Mouse (Mus musculus): ENCODE data around the gene Hs3st2.

Hs3st2 gene

DNA sequence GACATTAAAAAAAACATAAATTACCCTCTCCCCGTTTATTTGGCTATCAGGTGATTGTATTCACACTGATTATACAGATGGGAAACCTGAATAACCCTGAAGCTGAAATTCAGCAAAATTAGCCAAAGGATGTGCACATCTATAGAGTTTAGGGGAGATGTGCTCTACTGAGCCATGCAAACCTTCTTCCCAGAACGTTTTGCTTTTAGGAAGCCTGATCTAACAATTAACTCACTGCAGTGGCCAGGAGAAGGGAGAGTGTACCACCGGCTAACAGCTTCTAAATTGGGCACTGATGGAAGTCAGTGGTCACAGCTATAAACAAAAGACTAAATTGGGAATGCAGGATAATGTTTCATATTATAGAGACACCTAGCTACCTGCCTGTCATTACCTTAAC lies 66.4 kb downstream of the Hs3st2 start:
- no peak for DNase-seq (ENCODE audit: low spot score in 2 of 2)

DNA sequence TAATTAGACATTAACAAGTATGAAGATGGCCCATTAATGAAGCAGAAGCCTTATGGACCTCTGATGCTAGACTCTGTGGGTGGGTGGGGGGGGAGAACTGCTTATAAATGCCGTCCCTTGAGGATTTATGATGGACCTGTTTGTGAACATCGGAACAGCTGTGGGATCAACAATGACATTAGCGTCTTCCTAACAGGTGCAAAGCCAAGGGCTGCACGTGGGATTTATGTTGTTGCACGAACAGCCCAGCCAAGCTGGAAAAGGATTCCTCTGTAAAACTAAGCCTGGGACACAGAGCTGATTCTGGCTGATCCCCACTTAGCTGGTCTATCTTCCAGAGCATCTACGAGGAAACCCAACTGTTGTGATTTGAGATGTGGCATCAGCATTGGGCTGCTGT lies 69.0 kb downstream of the Hs3st2 start:
- no peak for DNase-seq (ENCODE audit: low spot score in 2 of 2)

DNA sequence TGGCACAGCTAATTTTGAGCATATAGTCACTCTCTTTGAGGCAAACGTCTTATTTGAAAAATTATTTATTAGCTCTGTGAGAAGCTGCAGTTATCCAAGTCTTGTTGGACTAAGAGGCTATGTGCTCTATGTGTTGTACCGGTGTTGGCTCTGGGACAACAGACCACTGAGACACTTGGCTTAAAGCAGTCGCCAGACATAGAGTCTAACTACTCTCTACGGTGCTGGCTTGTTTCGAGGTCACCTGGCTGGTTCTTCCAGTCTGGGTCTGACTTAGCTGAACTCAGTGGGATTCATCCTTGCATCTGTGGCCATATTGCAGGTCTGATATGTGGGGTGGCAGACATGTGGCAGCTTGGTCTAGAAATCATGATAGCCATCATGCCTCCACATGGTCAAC lies 72.8 kb downstream of the Hs3st2 start:
- DNase-seq (ENCODE audit: low spot score in 2 of 2) = no peak

DNA sequence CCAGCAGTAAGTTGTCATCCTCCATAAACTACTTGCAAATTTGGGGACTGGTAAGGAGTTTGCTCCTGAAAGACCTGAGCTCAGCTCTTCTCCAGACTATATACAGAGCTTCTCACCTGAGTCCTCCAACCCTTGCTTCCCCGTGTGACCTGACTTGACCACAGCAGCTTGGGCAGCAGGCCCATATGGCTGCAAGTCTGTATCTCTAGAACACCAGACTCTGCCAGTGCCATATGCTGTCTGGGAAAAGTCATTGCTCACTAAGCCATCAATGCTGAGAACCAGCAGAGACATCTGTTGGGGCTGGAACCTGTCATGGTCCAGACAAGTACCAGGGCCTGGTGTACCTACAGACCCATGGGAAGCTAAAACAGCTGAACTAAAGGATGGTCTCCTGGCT lies 73.5 kb downstream of the Hs3st2 start:
- DNase-seq (ENCODE audit: low spot score in 2 of 2) = no peak

DNA sequence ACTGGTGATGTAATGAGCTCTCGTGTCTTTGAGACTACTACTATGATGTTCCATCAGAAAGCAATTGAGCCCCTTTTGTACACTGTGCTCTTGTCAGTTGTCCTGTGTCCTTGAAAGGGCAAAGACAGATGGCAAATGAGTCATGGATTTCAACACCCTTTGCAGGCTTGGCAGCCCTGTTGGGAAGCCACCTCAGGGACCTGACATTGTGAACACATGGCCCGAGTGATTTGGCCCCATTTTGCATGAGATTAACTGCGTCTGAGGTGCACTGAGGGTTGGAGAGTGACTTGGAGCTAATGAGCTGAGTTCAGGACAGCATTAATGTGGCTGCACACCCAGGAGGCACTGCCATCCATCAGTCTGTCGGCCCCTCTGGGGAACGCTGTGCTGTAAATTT lies 74.7 kb downstream of the Hs3st2 start:
- DNase-seq (ENCODE audit: low spot score in 2 of 2) = no peak

DNA sequence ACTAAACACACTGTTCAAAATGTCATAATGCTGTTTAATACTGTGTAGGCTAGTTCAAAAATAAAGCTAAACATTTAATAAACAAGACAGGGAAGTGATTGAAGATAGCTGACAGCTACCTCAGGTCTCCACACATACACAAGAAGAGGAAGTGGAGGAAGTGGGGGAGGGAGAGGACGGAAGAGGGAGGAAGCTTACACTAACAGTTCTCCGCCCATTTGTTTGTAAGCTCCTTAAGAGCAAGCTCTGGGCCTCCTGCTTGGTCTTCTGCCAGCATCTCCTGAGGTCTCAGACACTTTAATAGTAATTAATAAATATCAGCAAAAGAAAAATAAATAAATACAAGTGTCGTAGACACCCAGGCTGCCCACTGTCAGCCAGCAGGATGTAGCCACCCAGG lies 77.8 kb downstream of the Hs3st2 start:
- DNase-seq (ENCODE audit: low spot score in 2 of 2) = peak in 1 of 2 experiments; percentile 26

DNA sequence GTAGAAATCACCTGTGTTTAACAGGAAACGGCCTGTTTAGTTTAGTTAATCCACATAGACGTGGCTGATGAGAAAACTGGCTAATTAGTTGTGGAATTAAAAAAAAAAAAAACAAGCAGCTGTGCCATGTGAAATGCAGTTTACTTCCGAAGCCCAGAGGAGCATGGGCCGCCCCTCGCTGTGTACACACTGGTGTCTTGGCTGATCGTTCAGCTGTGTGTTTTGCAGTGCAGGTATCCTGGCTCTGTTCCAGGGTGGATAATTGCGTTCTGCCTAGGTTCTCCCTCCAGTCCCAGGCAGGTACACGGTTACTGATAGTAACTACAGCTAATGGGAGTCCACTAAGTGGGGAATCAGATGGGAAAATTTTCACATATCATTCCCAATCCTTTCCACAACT lies 86.6 kb downstream of the Hs3st2 start:
- DNase-seq (ENCODE audit: low spot score in 2 of 2) = no peak

DNA sequence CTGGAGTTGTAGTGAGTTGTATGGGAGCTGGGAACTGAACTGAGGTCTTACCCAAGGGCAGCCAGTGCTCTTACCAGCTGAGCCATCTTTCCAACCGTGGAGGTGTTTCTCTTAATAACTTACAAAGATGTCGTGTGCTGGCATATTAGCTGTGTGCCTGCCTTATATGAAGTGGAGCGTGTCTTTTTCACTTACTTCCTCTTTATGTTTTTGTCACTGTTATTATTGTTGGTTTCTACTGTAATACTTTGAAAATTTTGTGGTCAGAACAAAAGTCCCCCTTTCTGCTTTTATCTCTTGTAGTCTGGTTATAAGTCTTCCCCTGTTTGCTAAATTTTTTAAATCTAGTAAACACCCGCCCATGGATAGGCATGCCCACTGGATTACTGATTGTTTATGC lies 88.4 kb downstream of the Hs3st2 start:
- no peak for DNase-seq (ENCODE audit: low spot score in 2 of 2)

DNA sequence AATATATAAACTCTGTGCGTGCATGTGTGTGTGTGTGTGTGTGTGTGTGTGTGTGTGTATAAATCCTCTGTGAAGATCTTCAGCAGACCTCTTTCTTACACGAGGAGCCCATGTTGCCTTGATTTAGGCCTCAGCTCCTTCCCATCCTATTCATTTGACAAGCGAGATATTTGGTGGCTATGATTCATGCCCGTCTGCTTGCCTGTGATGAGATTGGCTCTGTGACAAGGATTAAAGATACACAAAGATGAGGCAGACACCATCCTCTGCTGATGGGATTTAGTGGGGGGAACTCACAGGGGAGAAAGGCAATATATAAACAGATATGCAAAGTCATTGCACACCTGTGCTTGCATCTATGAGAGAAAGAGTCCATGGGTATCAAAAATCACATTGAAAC lies 92.9 kb downstream of the Hs3st2 start:
- DNase-seq (ENCODE audit: low spot score in 2 of 2) = no peak

DNA sequence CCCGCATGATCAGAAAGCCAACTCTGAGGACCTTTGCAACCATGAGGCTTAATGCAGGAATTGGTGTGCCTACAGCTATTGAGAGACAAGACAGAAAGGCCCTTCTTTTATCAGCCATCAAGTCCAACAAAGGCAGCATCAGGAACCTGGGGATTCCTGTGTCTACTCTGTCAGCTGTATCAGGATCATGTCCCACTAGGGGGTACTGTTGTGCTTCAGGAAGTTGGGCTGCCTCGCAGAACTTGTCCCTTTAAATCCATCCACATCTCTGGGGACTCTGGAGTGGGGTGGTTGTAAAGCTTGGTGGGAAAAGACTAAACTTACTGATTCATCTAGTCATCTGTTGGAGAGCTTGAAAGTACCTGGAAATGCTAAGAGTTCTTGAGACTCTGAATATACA lies 93.6 kb downstream of the Hs3st2 start:
- no peak for DNase-seq (ENCODE audit: low spot score in 2 of 2)

DNA sequence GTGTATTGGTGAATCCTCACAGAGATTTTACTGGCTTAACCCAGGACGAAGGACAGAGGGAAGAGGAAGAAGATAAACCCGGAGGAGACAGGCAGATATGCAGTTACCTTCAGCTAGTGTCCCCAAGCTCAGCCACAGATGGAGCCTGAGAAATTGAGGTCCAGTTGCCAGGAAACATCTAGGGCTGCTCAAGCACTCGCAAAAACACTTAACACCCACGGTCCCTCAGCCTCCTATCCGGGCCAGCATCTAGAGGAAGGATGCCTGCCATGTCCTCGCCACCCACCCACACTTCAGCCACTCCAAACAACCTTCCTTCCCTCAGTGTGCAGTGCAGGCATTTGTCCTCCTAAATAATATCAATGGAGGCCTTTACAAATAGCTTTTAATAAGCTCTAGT lies 95.6 kb downstream of the Hs3st2 start:
- no peak for DNase-seq (ENCODE audit: low spot score in 2 of 2)

DNA sequence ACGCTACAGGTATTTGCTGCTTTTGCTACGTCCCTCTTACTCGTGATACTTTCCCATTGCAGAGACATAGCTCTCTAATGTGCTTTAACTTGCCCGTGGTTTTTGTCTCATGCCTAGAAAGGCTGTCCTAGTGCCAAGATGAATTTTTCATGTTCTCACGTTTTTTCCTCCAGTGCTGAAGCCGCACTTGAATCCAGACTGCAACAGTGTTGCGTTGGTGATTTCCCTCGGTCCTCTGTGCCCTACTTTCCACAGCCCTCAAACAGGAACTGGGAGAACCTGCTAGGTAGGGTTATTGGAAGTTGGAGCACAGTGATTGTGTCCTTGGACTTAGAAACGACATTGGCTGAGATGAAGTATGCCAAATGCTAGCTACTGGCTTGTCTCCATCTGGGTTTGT lies 97.7 kb downstream of the Hs3st2 start:
- no peak for DNase-seq (ENCODE audit: low spot score in 2 of 2)

DNA sequence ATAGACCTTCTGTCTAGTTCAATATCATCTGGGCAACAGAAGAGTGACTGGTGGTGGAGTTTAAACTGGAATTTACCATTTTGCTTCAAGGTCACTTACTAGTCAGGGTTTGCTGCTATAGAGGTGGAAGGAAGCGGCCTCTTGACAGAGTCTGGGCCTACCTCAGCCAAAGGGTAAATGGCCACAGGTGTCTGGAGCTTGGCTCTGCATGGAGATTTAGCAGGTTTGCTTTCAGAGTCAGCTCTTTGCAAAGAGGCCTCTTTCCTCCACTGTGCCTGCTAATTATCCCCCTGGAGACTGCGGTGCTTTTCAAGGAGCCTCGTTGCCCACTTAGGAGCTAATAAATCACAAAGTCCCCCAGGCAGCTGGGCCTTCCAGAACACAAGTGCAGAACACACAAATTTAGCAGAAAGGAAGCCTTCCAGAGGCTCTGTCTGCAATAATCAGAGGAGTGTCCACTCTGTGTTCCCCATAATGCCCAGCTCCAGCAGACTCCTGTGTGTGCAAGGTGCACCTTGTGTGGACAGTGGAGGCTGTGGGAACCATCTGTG lies 99.9 kb downstream of the Hs3st2 start:
- no peak for DNase-seq (ENCODE audit: low spot score in 2 of 2)

DNA sequence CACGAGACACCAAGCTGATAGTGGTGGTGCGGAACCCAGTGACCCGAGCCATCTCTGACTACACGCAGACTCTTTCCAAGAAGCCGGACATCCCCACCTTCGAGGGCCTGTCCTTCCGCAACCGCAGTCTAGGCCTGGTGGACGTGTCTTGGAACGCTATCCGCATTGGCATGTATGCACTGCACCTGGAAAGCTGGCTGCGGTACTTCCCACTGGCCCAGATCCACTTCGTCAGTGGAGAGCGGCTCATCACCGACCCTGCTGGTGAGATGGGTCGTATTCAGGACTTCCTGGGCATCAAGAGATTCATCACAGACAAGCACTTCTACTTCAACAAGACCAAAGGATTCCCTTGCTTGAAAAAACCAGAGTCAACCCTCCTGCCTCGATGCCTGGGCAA lies 108.9 kb downstream of the Hs3st2 start:
- no peak for DNase-seq (ENCODE audit: low spot score in 2 of 2)

DNA sequence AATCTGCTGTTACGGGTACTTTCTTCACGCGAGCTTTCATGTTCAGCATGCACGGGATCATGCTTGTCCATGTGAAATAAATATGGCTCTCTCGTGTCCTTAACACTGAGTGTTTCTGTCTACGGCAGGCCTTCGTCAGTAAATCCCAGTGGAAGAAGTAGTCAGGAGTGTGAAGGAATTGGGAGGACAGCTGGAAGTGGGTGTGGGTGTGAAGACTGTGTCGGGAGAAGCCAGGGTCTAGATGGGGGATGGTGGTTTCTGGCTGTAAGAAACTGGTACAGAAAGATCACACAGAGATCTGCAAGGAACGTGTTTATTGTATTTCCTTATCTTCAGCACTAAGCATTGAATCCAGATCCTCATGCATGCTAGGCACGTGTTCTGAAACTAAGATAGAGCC lies 110.0 kb downstream of the Hs3st2 start:
- DNase-seq (ENCODE audit: low spot score in 2 of 2) = no peak

DNA sequence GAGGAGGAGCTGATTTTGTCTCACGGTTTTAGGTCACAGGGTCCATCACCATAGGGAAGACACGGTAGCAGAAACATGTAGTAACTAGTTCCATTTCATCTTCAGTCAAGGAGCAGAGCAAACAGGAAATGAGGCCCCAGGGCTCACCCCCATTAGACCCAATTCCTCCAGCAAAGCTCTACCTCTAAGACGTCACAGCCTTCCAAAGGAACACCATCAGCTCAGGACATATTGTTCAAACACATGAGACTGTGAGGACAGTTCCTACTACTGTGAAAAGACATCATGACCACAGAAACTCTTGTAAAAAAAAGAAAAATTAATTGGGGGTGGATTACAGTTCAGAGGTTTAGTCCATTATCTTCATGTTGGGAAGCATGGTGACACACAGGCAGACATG lies 125.1 kb downstream of the Hs3st2 start:
- no peak for DNase-seq (ENCODE audit: low spot score in 2 of 2)

DNA sequence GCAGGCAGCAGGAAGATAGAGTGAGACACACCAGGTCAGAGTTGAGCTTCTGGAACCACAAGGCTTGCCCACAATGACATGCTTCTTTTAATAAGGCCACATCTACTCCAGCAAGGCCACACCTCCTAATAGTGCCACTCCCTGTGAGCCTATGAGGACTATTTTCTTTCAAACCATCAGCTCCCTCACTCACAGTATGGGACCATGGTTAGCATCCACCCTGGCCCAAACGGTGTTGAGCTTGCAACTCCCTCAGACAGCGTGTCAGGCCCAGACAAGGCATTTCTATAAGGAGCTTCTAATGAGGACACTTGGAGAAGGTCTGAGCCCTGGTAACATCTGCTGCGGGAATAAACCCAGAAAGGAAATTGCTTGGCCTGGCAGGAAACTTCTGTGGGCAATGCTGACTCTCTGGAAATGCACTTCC lies 125.5 kb downstream of the Hs3st2 start:
- no peak for DNase-seq (ENCODE audit: low spot score in 2 of 2)

DNA sequence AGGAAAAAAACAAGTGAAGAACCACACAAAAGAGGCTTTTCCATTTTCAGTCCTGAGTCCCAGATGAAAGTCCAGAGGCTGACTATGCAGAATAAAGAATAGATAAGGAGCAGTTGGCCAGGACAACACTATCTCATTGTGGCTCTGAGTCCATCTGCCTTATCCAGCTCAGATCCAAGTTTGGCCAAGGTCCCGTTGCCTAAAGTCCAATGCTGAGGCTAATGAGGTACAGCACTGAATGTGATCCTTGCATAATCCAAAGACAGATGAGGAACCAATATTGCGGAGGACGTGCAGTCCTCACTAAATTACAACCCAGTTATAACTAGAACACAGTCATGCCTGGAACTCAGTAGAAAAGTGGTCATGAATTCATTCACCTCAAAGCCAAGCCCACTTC lies 130.5 kb downstream of the Hs3st2 start:
- no peak for DNase-seq (ENCODE audit: low spot score in 2 of 2)

DNA sequence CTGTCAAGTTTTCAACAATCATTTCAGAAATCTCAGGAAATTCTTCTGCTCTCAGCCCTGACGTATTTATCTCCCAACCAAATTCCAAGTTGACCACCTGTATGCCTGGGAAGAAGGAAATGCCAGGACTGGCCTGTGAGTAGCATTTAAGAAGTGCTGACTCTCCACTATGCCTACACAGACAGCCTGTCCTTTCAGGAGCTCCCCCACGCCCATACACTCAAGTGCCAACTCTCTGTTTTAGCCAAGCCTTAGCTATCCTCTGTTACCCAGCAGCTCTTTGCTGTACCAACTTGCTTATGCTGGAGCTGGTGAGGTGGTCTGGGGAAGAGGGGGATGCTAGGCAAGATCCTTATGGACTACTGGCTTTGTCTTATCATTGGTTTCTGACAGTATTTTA lies 137.4 kb downstream of the Hs3st2 start:
- no peak for DNase-seq (ENCODE audit: low spot score in 2 of 2)

DNA sequence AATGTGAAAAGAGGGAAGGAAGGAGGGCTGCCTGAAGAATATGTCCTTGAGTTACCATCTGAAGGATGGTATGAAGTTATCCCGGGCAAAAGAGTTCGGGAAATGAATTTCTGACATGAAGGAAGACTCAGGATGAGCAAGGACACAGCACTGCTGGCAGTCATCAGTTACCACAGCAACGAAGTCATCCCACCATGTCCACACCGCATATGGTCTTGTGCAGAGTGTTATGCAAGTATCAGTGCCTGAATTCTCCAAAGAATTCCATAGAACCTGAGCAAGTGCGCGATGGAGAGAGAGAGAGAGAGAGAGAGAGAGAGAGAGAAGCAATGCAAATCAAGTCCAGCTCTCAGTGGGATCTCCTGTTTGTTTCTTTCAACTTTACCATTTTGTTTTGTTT lies 142.0 kb downstream of the Hs3st2 start:
- DNase-seq (ENCODE audit: low spot score in 2 of 2) = no peak

DNA sequence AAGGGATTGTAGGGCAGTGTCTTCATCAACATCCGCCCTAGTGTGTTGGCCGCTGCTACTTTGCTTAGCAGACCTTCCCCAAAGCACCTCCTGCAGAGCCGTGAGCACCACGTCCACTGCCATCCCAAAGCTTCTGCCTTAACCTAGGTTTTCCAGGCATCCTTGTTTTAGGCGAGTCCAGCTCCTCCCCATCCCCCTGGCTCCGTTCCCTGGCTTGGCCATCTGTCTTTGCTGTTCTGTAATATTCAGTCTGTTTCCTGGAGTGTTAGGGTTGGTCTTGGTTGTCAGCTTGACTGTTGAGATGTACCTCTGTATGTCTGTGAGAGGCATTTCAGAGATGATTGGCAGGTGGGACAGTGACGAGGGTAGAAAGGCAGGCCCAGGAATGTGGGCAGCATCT lies 142.7 kb downstream of the Hs3st2 start:
- no peak for DNase-seq (ENCODE audit: low spot score in 2 of 2)

DNA sequence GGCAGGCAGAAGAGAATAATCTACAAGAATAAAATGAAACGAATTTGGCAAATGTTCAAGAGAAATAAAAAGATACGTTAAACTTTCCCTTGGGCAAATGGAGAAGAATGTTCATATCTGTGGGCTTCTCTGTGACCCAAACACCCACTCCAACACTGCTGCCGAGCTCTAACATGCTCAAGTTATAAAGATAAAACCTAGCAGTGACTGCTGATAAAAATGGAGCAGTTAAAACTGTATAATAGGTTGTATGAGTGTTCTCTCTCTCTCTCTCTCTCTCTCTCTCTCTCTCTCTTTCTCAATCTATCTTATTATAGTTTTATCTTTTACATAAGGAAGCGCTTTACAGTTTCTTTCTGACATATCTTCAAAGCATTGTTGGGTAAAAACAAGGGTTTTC lies 144.3 kb downstream of the Hs3st2 start:
- no peak for DNase-seq (ENCODE audit: low spot score in 2 of 2)

DNA sequence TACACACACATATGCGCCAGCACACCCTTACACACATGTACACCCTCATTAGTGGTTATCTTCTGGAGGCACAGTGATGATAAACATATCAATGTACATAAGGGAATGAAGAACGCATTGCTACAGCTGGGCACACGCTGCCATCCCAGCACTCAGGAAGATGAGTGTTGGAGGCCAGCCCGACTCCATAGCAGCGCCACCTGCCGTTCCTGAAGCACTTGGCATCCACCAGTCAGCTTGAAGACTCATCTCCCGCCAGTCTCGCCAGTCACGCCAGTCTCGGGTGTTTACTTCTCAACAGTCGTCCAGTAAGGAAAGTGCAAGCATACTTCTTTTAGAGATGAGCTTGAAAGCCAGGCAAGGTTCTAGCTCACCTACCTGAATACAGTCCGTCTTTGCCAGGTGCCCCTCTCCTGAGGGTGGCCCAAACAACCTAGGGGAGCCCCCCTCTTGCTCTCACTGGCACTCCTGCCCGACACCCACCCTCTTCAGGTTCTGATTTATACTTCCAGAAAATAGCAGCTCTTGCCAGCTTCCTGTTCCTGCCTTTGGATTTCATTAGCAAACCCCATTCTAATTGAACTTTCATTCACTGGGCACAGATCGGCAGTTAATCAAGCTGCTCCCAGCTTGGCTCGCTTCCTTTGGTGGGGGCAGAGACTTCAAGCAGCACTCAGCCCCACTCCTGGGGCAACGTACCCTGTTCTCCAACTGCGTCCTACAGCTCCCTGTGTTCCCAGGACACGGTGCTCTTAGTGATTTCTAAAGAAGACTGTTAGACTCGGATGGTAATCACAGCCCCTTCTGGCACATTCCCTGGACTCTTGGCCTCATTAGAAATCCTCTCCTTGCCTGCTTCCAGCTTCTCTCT lies 148.0 kb downstream of the Hs3st2 start:
- peak in 1 of 2 experiments; percentile 64 for DNase-seq (ENCODE audit: low spot score in 2 of 2)

DNA sequence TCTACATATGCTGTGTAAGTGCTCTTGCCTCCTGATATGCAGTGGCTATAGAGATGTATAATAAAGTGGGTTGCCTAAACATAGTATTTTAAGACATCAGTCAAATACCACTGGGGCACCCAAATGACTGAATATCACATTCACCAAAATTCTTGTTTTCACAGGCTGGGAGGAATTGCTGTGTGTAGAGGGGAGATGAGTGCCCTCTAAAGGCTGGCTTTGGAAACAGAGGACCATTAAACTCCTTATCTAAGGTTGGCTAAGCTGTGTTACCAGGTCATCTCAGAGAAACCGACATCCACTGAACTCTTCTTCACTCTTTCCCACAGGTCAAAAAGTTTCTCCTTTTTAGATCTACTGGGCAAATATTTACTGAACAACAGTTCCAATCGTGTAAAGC lies 150.8 kb downstream of the Hs3st2 start:
- no peak for DNase-seq (ENCODE audit: low spot score in 2 of 2)

Measured in spleen, postnatal 4 days (tissue).